8 mouse cellular contexts compared by ENCODE assay signal in the genomic region with DNA sequence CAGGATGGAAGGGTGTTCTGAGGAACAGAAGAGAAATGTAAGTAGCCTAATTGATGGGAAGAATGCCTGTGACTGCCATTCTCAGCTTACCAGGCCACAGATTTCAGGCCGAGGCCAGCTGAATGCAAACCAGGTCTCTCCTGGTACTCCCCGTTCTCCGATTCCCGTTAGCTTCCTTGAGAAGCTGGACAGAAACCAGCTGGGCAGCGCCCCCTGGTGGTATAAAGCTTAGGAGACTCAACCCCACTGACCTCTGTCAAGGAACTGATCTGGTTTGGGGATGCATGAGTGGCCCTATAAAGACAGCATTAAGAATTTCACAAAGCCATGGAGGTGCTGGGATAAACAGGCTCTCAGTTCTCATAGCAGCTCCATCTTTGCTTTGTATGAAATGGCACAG. TPM values are rescaled to one million over a fixed set of nuclear protein-coding genes. Genes with fewer than 3 reads are reported as not detected.
A peak's percentile ranks its signal among the peaks of the same experiment; 100 is the strongest.
DNase-seq lines count a peak whose midpoint lies in the region; ATAC-seq and TF ChIP-seq lines count a peak whose summit lies in the region.

No protein-coding gene starts in this region.

- 2% methylated on average over 5 of the region's 5 CpGs for WGBS in liver, postnatal 0 days (ENCODE audit: insufficient replicate concordance)

- TF ChIP-seq CTCF in liver, postnatal 0 days (IDR thresholded peaks at IDR 0.05; ENCODE audit: low read depth), result peak; percentile 94

- peak; percentile 41; the same call in 1 of the 2 replicates for ATAC-seq in liver, postnatal 0 days

- no peak overlapping the region for H3K27ac ChIP-seq in liver, postnatal 0 days (ENCODE audit: low read depth)

- peak; percentile 93 for DNase-seq in 3T3-L1 (ENCODE audit: low read depth, low spot score)
- peak; percentile 75 for DNase-seq in Muller cell, postnatal 12 days (ENCODE audit: inconsistent ontology term)
- peak; percentile 95 to 98 for DNase-seq in cerebellum, postnatal 10 days
- DNase-seq in gastrocnemius, adult 8-10 months (ENCODE audit: low spot score in 2 of 2), result peak; percentile 85 to 88
- peak; percentile 87 to 96 for DNase-seq in kidney, postnatal 25 days
- DNase-seq in liver, postnatal 0 days, result peak; percentile 86
- peak; percentile 97 for DNase-seq in retina, embryonic 14.5 days (ENCODE audit: low spot score)
- peak; percentile 61 to 68 for DNase-seq in thymus, postnatal 36 days

- H3K9ac ChIP-seq in liver, postnatal 0 days (replicated peaks), result no peak overlapping the region

- no peak overlapping the region for H3K4me2 ChIP-seq in liver, postnatal 0 days (ENCODE audit: low read depth, low read length)

- peaks cover 71% of the 10 kb centered on the region for H3K27me3 ChIP-seq in liver, postnatal 0 days (ENCODE audit: insufficient read depth, low read length)

- no peaks in the 10 kb centered on the region for H3K9me3 ChIP-seq in liver, postnatal 0 days (ENCODE audit: low read length)

- H3K4me3 ChIP-seq in liver, postnatal 0 days (ENCODE audit: low read depth, low read length), result no peak overlapping the region

- no peak for TF ChIP-seq EP300 in liver, postnatal 0 days (IDR thresholded peaks at IDR 0.05; ENCODE audit: low read depth)

- H3K4me1 ChIP-seq in liver, postnatal 0 days (ENCODE audit: insufficient read depth), result peaks cover 5% of the 10 kb centered on the region

- no peaks in the 10 kb centered on the region for H3K36me3 ChIP-seq in liver, postnatal 0 days (replicated peaks; ENCODE audit: insufficient read depth, low read length)

RNA-seq across cellular contexts. Expression of gene Atoh8, which starts 1.7 kb away (rescaled TPM):
- total RNA-seq in gastrocnemius, adult 8-10 months (2022), result 1 to 10 TPM; 2.5 to 3.6 (median 3.2) TPM
- polyA plus RNA-seq in liver, postnatal 0 days (2015; fragmentation: Nextera tagmentation; extraction: Ambion mirVana), result 0.96 and 1.3 TPM in 2 replicates
